In genomic region chr9:91528388-91528787, GRCm38 (mm10) we compare ENCODE assay signal across 19 mouse cellular contexts.
DNase-seq lines count a peak whose midpoint lies in the region; ATAC-seq and TF ChIP-seq lines count a peak whose summit lies in the region.
"Had no signal": no experiment of that assay in that cellular context is flagged by ENCODE, and none has a peak within 500 bp of the region (broad histone marks: within the 10 kb centered on the region; RNA-seq: fewer than 3 reads in every experiment).

No protein-coding gene starts in this region.

- no peaks in the 10 kb centered on the region for H3K9me3 ChIP-seq in forebrain, embryonic 13.5 days (replicated peaks)
- no peaks in the 10 kb centered on the region for H3K9me3 ChIP-seq in forebrain, embryonic 12.5 days
- H3K9me3 ChIP-seq in midbrain, embryonic 11.5 days (ENCODE audit: control insufficient read depth, low read length): no peaks in the 10 kb centered on the region
- H3K9me3 ChIP-seq in midbrain, embryonic 10.5 days (replicated peaks): no peaks in the 10 kb centered on the region
- H3K9me3 ChIP-seq in forebrain, embryonic 15.5 days: no peaks in the 10 kb centered on the region
- H3K9me3 ChIP-seq: embryonic facial prominence, embryonic 13.5 days; embryonic facial prominence, embryonic 15.5 days had no signal

- no peak overlapping the region for H3K9ac ChIP-seq in forebrain, embryonic 13.5 days
- H3K9ac ChIP-seq in forebrain, embryonic 12.5 days: no peak overlapping the region
- H3K9ac ChIP-seq in midbrain, embryonic 11.5 days (ENCODE audit: low read length): no peak overlapping the region
- no peak overlapping the region for H3K9ac ChIP-seq in forebrain, embryonic 15.5 days (replicated peaks)
- H3K9ac ChIP-seq: embryonic facial prominence, embryonic 13.5 days; embryonic facial prominence, embryonic 15.5 days had no signal

- H3K27ac ChIP-seq in forebrain, embryonic 13.5 days: no peak overlapping the region
- no peak overlapping the region for H3K27ac ChIP-seq in forebrain, embryonic 12.5 days
- H3K27ac ChIP-seq in midbrain, embryonic 11.5 days (ENCODE audit: low read depth, low read length): no peak overlapping the region
- H3K27ac ChIP-seq in midbrain, embryonic 10.5 days (replicated peaks): no peak overlapping the region
- H3K27ac ChIP-seq in forebrain, embryonic 15.5 days (replicated peaks): 0 out of 2 replicates have a peak overlapping the region, but pooled peaks have one; percentile 11
- H3K27ac ChIP-seq: embryonic facial prominence, embryonic 13.5 days; embryonic facial prominence, embryonic 15.5 days had no signal

- H3K36me3 ChIP-seq in forebrain, embryonic 13.5 days (ENCODE audit: poor library complexity, severe bottlenecking): no peaks in the 10 kb centered on the region
- no peaks in the 10 kb centered on the region for H3K36me3 ChIP-seq in forebrain, embryonic 12.5 days (replicated peaks)
- no peaks in the 10 kb centered on the region for H3K36me3 ChIP-seq in midbrain, embryonic 11.5 days (ENCODE audit: control insufficient read depth, insufficient read depth, low read length)
- H3K36me3 ChIP-seq in midbrain, embryonic 10.5 days: no peaks in the 10 kb centered on the region
- no peaks in the 10 kb centered on the region for H3K36me3 ChIP-seq in forebrain, embryonic 15.5 days
- H3K36me3 ChIP-seq: embryonic facial prominence, embryonic 13.5 days; embryonic facial prominence, embryonic 15.5 days had no signal

- TF ChIP-seq CTCF in brain, embryonic 14.5 days (IDR thresholded peaks at IDR 0.05; ENCODE audit: borderline replicate concordance, extremely low read depth, insufficient read depth, insufficient read length): no peak

- DNase-seq in midbrain, embryonic 11.5 days (ENCODE audit: low spot score, missing footprints): no peak
- DNase-seq in midbrain, embryonic 10.5 days (ENCODE audit: low spot score): no peak
- DNase-seq in brain, embryonic 14.5 days (ENCODE audit: low read depth): peak; percentile 59
- no peak for DNase-seq in frontal cortex, postnatal 25 days (ENCODE audit: low spot score in 2 of 2)
- no peak for DNase-seq in cerebellum, adult 9-11 months
- DNase-seq: adrenal gland, adult 2 months; adrenal gland, postnatal 10 days; adrenal gland, postnatal 25 days; cerebellum, adult 11-12 months; cerebellum, adult 2 months; cerebellum, adult 9-10 months; cerebellum, postnatal 36 days; embryo, embryonic 11 days had no signal

- 47% methylated on average over 5 of the region's 5 CpGs for WGBS in forebrain, embryonic 13.5 days
- WGBS in forebrain, embryonic 12.5 days: 56% methylated on average over 5 of the region's 5 CpGs
- WGBS in midbrain, embryonic 11.5 days: 71% methylated on average over 5 of the region's 5 CpGs
- WGBS in midbrain, embryonic 10.5 days: 82% methylated on average over 5 of the region's 5 CpGs
- 29% methylated on average over 5 of the region's 5 CpGs for WGBS in forebrain, embryonic 15.5 days

- H3K27me3 ChIP-seq in forebrain, embryonic 13.5 days: no peaks in the 10 kb centered on the region
- H3K27me3 ChIP-seq in forebrain, embryonic 12.5 days: no peaks in the 10 kb centered on the region
- H3K27me3 ChIP-seq in midbrain, embryonic 11.5 days (ENCODE audit: control insufficient read depth, insufficient read depth, low read length): no peaks in the 10 kb centered on the region
- no peaks in the 10 kb centered on the region for H3K27me3 ChIP-seq in midbrain, embryonic 10.5 days (ENCODE audit: low read depth, poor library complexity, severe bottlenecking)
- H3K27me3 ChIP-seq in forebrain, embryonic 15.5 days: no peaks in the 10 kb centered on the region
- H3K27me3 ChIP-seq: embryonic facial prominence, embryonic 13.5 days; embryonic facial prominence, embryonic 15.5 days had no signal

- ATAC-seq in forebrain, embryonic 13.5 days: peak; percentile 84
- ATAC-seq in forebrain, embryonic 12.5 days (ENCODE audit: low FRiP score): no peak
- 0 out of 2 replicates have a peak, but pooled peaks have one; percentile 48 for ATAC-seq in midbrain, embryonic 11.5 days (ENCODE audit: low FRiP score)
- ATAC-seq in forebrain, embryonic 15.5 days (replicated peaks): peak; percentile 83

- no peak for TF ChIP-seq POLR2A in brain, embryonic 14.5 days (IDR thresholded peaks at IDR 0.05; ENCODE audit: borderline replicate concordance, extremely low read depth, insufficient read depth, insufficient read length, poor library complexity, severe bottlenecking)

- H3K4me1 ChIP-seq in forebrain, embryonic 13.5 days: peaks cover 9% of the 10 kb centered on the region
- peaks cover 3% of the 10 kb centered on the region; the same call in 1 of the 2 replicates for H3K4me1 ChIP-seq in forebrain, embryonic 12.5 days
- H3K4me1 ChIP-seq in midbrain, embryonic 11.5 days (ENCODE audit: control insufficient read depth, insufficient read depth, low read length): no peaks in the 10 kb centered on the region
- H3K4me1 ChIP-seq in midbrain, embryonic 10.5 days: no peaks in the 10 kb centered on the region
- peaks cover 12% of the 10 kb centered on the region for H3K4me1 ChIP-seq in forebrain, embryonic 15.5 days
- H3K4me1 ChIP-seq: embryonic facial prominence, embryonic 13.5 days; embryonic facial prominence, embryonic 15.5 days had no signal

- no peak overlapping the region for H3K4me3 ChIP-seq in forebrain, embryonic 13.5 days
- H3K4me3 ChIP-seq in forebrain, embryonic 12.5 days (replicated peaks): no peak overlapping the region
- no peak overlapping the region for H3K4me3 ChIP-seq in midbrain, embryonic 11.5 days (ENCODE audit: low read depth, low read length)
- no peak overlapping the region for H3K4me3 ChIP-seq in midbrain, embryonic 10.5 days
- H3K4me3 ChIP-seq in forebrain, embryonic 15.5 days: no peak overlapping the region
- H3K4me3 ChIP-seq: embryonic facial prominence, embryonic 13.5 days; embryonic facial prominence, embryonic 15.5 days; erythroblast, embryonic 14.5 days had no signal

- H3K4me2 ChIP-seq in forebrain, embryonic 13.5 days: no peak overlapping the region
- no peak overlapping the region for H3K4me2 ChIP-seq in forebrain, embryonic 12.5 days
- H3K4me2 ChIP-seq in midbrain, embryonic 11.5 days: no peak overlapping the region
- no peak overlapping the region for H3K4me2 ChIP-seq in forebrain, embryonic 15.5 days (replicated peaks)
- H3K4me2 ChIP-seq: embryonic facial prominence, embryonic 13.5 days; embryonic facial prominence, embryonic 15.5 days had no signal
